Mouse (Mus musculus) lung, adult 2 months (tissue): ENCODE measurements around the gene Iqck.

Source experiments
- CTCF ChIP-seq: fragments of 200-500 bp; IDR thresholded peaks from 2 replicates; pipeline ENCODE4 v1.5.1; 2011; ENCODE audit warnings: mild to moderate bottlenecking, low read length, control low read depth; ENCODE audit not compliant: insufficient read depth
- POLR2A ChIP-seq: fragments of 200-500 bp; IDR thresholded peaks from 2 replicates; pipeline ENCODE4 v1.6.1; 2011; ENCODE audit warnings: low read depth, mild to moderate bottlenecking, control low read depth, low read length, borderline replicate concordance; ENCODE audit errors: extremely low read depth

GRCm38 (mm10) chr7:118902944-118903343, 47.4 kb downstream of the Iqck start:
- TF ChIP-seq CTCF, result no peak
- TF ChIP-seq POLR2A, result no peak
